Mouse (Mus musculus) lung, embryonic 14.5 days (tissue): ENCODE measurements around the gene Drosha. TPM values are rescaled to one million over a fixed set of nuclear protein-coding genes. Genes with fewer than 3 reads are reported as not detected.
"Not testable (repeated sequence)": the region's sequence is repeated elsewhere in the genome, so short reads cannot be mapped to it uniquely, and the experiment has no call there.

ENCODE experiments used
- ATAC-seq: fragments of 200-750 bp; cut with Nextera tagmentation; 2 replicates; pipeline ENCODE4 v1.8.0; 2017; ENCODE audit warnings: mild to moderate bottlenecking, moderate TSS enrichment, moderate library complexity; ENCODE audit not compliant: insufficient read depth
- DNase-seq: peaks from one replicate; pipeline ENCODE4 v3.0.0-alpha.2; 2015
- H3K27ac ChIP-seq: fragments of 300-500 bp; sonication (generic); 2 replicates; pipeline ENCODE4 v1.5.1; 2014; ENCODE audit warnings: low read depth, mild to moderate bottlenecking, moderate library complexity
- H3K27me3 ChIP-seq: fragments of 300-500 bp; sonication (generic); 2 replicates; pipeline ENCODE4 v1.6.1; 2014; ENCODE audit warnings: low read length, control low read depth; ENCODE audit not compliant: insufficient read depth
- H3K36me3 ChIP-seq: fragments of 300-500 bp; sonication (generic); 2 replicates; pipeline ENCODE4 v1.6.1; 2014; ENCODE audit warnings: control low read depth; ENCODE audit not compliant: insufficient read depth
- H3K4me1 ChIP-seq: fragments of 300-500 bp; sonication (generic); 2 replicates; pipeline ENCODE4 v1.6.1; 2014; ENCODE audit warnings: antibody characterized with exemption, control low read depth; ENCODE audit not compliant: insufficient read depth
- H3K4me2 ChIP-seq: fragments of 300-500 bp; sonication (generic); 2 replicates; pipeline ENCODE4 v1.6.1; 2014; ENCODE audit warnings: mild to moderate bottlenecking
- H3K4me3 ChIP-seq: fragments of 300-500 bp; sonication (generic); 2 replicates; pipeline ENCODE4 v1.5.1; 2014; ENCODE audit warnings: low read depth, low read length
- H3K9ac ChIP-seq: fragments of 300-500 bp; sonication (generic); 2 replicates; pipeline ENCODE4 v1.6.1; 2014
- H3K9me3 ChIP-seq: fragments of 300-500 bp; sonication (generic); 2 replicates; pipeline ENCODE4 v1.6.1; 2016; ENCODE audit warnings: low read depth, low read length, control low read depth
- CTCF ChIP-seq: IDR thresholded peaks from 2 replicates; pipeline ENCODE4 v1.5.1; 2016; ENCODE audit warnings: antibody characterized with exemption, low read depth
- WGBS: fragments of 180-500 bp; shearing (Covaris S2); extraction: QIAGEN DNeasy Blood & Tissue Kit; methylation state at CpG from one replicate; pipeline ENCODE4 v1.1.7; 2014; 5-methylcytosine and 5-hydroxymethylcytosine counted together
- polyA plus RNA-seq: library from polyadenylated mRNA; unstranded; fragments of >200 nt; fragmentation: Nextera tagmentation; extraction: Ambion mirVana; gene quantifications from 2 replicates; pipeline ENCODE4 v1.2.1, GENCODE M21; 2014

The Drosha gene
- polyA plus RNA-seq, 1 experiment from 2014 or later, result 42.3 TPM

DNA sequence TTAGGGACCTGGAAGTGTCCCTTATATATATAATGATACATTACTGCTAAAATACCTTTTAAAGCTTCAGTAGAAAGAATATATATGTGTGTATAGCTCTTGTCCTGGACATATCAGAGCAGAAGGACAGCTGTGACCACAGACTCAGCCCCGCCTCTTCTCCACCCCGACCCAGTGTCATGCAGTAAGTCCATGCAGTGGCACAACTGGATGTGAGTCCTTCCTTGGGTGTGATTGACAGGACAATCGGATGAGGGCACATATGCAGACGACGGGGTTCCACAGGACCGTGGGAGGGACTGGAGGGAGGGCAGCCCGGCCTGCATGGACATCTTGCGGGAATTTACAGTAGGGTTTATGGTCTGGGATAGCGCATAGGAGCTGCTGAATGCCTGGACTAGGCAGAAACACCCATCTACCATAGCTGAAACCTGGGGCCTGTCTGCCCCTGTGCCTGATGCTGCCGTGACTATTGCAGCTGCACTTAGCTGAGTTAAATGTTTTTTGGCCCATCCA is 111.7 kb downstream of the Drosha start:
- Histone ChIP-seq H3K4me2 (no peak overlapping the region), H3K4me3 (no peak overlapping the region), H3K9me3 (no peaks in the 10 kb centered on the region), H3K4me1 (no peaks in the 10 kb centered on the region), H3K27me3 (no peaks in the 10 kb centered on the region), H3K9ac (no peak overlapping the region), H3K27ac (no peak overlapping the region), H3K36me3 (peaks cover 10% of the 10 kb centered on the region)
- no peak for TF ChIP-seq CTCF
- DNase-seq (no peak), ATAC-seq (no peak)
- 90% methylated on average over 10 of the region's 10 CpGs for whole genome bisulfite sequencing

GRCm38 (mm10) chr15:12937326-12937725 is 112.7 kb downstream of the Drosha start:
- H3K36me3 ChIP-seq, result peaks cover 10% of the 10 kb centered on the region
- H3K27ac ChIP-seq, H3K9me3 ChIP-seq, H3K4me3 ChIP-seq, H3K27me3 ChIP-seq, H3K4me2 ChIP-seq, DNase-seq, ATAC-seq, H3K4me1 ChIP-seq, H3K9ac ChIP-seq: not testable (repeated sequence)
- WGBS, result 77% methylated on average over 3 of the region's 3 CpGs

- no peak for DNase-seq
Observed at GRCm38 (mm10) chr15:12941106-12941505, 116.5 kb downstream of the Drosha start.

DNA sequence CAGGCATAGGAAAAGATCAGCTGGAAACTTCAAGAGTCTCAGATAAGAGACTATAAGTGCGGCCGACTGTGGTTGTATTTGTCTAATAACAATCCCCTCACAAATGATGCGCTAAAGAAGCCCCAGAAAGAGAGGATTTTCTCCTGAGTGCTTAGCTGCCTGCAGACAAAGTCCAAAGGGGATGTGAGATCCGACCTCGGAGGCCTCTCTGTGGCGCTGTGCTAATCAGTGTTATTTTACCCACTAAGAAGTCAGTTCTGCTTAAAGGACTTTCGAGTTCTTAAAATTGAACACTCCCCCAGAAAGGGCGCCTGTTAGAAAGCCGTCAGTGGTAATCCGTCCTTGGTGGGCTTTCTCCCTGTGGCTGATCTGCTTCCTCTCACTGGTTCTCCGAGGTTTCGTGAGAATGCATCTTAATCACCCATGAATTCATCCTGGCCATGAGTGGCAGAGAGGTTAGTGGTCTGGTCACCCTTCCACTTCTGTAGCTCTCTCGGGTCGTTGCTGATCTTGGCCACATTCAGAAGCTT is 117.1 kb downstream of the Drosha start:
- Histone ChIP-seq H3K9me3 (no peaks in the 10 kb centered on the region), H3K4me2 (no peak overlapping the region), H3K4me3 (no peak overlapping the region), H3K27ac (no peak overlapping the region), H3K9ac (no peak overlapping the region), H3K27me3 (no peaks in the 10 kb centered on the region), H3K36me3 (no peaks in the 10 kb centered on the region), H3K4me1 (no peaks in the 10 kb centered on the region)
- ATAC-seq (no peak), DNase-seq (no peak)
- TF ChIP-seq CTCF, result no peak
- 23% methylated on average over 14 of the region's 14 CpGs for WGBS

More at GRCm38 (mm10) chr15:12941106-12941505, 116.5 kb downstream of the Drosha start:
- 57% methylated on average over 9 of the region's 9 CpGs for WGBS
- no peaks in the 10 kb centered on the region for H3K4me1 ChIP-seq
- H3K9me3 ChIP-seq, result no peaks in the 10 kb centered on the region
- no peak overlapping the region for H3K4me3 ChIP-seq
- H3K27me3 ChIP-seq, result no peaks in the 10 kb centered on the region
- no peak for ATAC-seq
- TF ChIP-seq CTCF, result no peak
- H3K36me3 ChIP-seq, result no peaks in the 10 kb centered on the region
- H3K4me2 ChIP-seq, result no peak overlapping the region
- no peak overlapping the region for H3K9ac ChIP-seq
- no peak overlapping the region for H3K27ac ChIP-seq

DNA sequence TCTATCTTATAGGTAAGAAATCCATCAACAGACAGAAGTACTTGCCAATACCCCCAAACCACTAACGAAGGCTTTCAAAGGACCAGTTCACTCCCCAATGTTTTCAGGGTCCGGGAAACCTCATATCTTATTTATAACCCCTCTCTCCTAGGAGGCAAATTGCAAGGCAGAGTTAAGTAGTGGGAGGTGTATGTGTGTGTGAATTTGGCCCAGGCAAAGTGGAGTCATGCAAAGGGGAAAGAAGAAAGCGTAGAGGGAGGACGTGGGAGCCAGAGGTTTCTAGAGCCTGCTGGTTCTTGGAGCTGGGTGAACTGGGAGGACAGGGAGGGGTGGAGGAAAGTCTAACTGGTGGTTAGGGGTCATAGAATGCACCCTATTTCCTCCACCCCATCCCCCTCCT is 117.8 kb downstream of the Drosha start:
- Histone ChIP-seq H3K4me3 (no peak overlapping the region), H3K4me1 (no peaks in the 10 kb centered on the region), H3K9me3 (no peaks in the 10 kb centered on the region), H3K36me3 (no peaks in the 10 kb centered on the region), H3K27me3 (no peaks in the 10 kb centered on the region), H3K4me2 (no peak overlapping the region), H3K27ac (no peak overlapping the region), H3K9ac (no peak overlapping the region)
- TF ChIP-seq CTCF, result no peak
- ATAC-seq (no peak), DNase-seq (no peak)
- whole genome bisulfite sequencing, result 84% methylated on average over 4 of the region's 4 CpGs

GRCm38 (mm10) chr15:12958051-12958450 is 133.4 kb downstream of the Drosha start:
- no peak for ATAC-seq
- H3K4me3 ChIP-seq, result no peak overlapping the region
- no peak overlapping the region for H3K4me2 ChIP-seq

GRCm38 (mm10) chr15:12962179-12962578 is 137.6 kb downstream of the Drosha start:
- H3K36me3 ChIP-seq, result no peaks in the 10 kb centered on the region
- no peak for ATAC-seq
- no peak for TF ChIP-seq CTCF
- no peaks in the 10 kb centered on the region for H3K4me1 ChIP-seq
- H3K4me3 ChIP-seq, result no peak overlapping the region
- H3K9ac ChIP-seq, result no peak overlapping the region
- H3K27me3 ChIP-seq, result no peaks in the 10 kb centered on the region
- H3K9me3 ChIP-seq, result no peaks in the 10 kb centered on the region
- DNase-seq, result no peak
- H3K27ac ChIP-seq, result no peak overlapping the region
- H3K4me2 ChIP-seq, result no peak overlapping the region
- 83% methylated on average over 10 of the region's 10 CpGs for WGBS

More at GRCm38 (mm10) chr15:12958051-12958450, 133.4 kb downstream of the Drosha start:
- no peak overlapping the region for H3K9ac ChIP-seq
- no peak for DNase-seq
- H3K27me3 ChIP-seq, result no peaks in the 10 kb centered on the region
- no peaks in the 10 kb centered on the region; the same call in 1 of the 2 replicates for H3K9me3 ChIP-seq
- WGBS, result 76% methylated on average over 5 of the region's 5 CpGs
- no peaks in the 10 kb centered on the region for H3K4me1 ChIP-seq
- no peak overlapping the region for H3K27ac ChIP-seq
- H3K36me3 ChIP-seq, result no peaks in the 10 kb centered on the region
- TF ChIP-seq CTCF, result no peak
